Mouse (Mus musculus): ENCODE results near the gene Cadm1. TPM values are rescaled to one million over a fixed set of nuclear protein-coding genes. Genes with fewer than 3 reads are reported as not detected.

Gene Cadm1
- total RNA-seq (2021) = 100 to 1,000 TPM; 237 to 250 TPM
- long read RNA-seq, experiment 1, partial matches to known transcripts = 216 of 243 reads
- long read RNA-seq, experiment 1, other reads (novel, unspliced or antisense) = 27 of 243 reads
- long read RNA-seq, experiment 2, partial matches to known transcripts = 348 of 387 reads
- long read RNA-seq, experiment 2, other reads (novel, unspliced or antisense) = 39 of 387 reads

DNA sequence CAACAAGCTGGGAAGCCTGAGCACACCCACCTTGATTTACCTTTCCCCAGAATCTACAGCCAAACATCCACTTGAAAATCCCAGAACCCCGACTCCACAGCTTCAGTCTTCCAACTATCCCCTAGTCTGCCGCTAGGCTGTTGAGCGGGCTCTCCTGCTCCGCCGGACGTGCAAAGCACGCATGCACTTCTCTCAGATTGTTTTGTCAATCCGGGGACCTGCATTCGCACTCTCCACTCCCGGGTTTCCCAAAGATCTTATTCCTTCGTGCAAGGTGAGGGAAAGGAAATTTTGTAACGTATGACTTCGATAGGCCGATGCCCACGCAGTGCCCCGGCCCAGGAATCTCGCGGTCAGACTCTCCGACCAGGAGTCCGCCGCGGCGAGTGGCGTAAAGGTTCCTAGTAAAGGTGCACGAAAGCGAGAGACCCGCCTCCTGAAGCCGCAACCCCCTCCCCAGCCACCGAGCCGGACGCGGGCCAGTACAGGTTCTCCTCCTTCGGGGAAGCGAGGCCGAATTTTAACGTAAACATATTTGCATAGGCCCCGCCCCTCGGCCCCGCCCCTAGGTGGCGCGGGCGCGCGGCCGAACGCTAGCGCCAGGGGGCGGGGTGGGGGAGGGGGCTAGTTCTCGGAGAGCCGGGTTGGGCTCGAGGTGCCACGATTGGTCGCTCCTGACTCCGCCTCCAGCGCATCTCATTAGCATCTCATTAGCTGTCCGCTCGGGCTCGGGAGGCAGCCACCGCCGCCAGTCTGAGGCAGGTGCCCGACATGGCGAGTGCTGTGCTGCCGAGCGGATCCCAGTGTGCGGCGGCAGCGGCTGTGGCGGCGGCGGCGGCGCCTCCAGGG lies at the start of gene Cadm1:
Gene Cadm1, plus strand, starts transcription at position 572 of the 849 bp plus-strand sequence.
- peak; percentile 96 to 97 for DNase-seq (ENCODE audit: low spot score in 2 of 2)
- peak; percentile 69 for TF ChIP-seq CTCF (conservative IDR thresholded peaks at IDR 0.05)
- Histone ChIP-seq H3K4me3 (peak within 1 kb of the TSS; percentile 99), H3K27ac (peak within 1 kb of the TSS; percentile 98)

DNA sequence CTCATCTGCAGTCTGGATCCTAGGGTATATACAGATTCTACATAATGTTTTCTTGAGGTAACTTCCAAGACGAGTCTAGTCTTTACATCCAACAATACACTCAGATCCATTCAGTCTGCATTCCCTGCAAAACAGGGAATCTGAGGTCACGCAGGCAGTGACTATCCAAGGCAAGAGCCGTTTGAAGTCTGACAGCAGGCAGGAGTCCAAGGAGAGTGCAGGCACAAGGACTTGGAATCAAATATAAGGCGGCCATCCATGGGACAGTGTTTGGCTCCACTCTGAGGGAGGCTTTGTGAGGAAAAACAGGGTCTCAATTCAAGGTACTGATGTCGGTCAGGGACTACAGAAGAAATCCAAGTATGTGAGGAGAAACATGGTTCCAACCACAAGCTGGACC lies 45.5 kb upstream of the Cadm1 start:
- Histone ChIP-seq H3K4me3 (no peak overlapping the region), H3K27ac (no peak overlapping the region)
- TF ChIP-seq CTCF (conservative IDR thresholded peaks at IDR 0.05) = no peak
- DNase-seq (ENCODE audit: low spot score in 2 of 2) = no peak

DNA sequence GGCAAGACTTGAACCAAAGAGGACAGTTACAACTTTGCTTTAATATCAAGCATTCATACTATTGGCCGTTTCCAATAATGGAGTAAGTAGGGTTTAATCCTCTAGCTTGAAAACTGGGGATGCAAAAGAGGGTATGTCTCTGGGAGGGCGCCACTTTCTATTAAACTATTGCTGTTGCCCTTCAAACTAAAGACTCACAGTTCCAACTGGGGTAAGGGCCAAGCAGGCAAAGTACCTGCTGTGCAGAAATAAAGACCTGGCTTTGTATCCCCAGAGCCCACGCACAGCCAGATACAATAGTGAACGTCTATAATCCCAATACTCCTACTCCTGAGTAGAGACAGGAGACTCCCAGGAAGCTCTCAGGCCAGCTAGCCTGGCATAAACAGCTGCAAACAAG lies 44.8 kb upstream of the Cadm1 start:
- no peak for DNase-seq (ENCODE audit: low spot score in 2 of 2)
- no peak for TF ChIP-seq CTCF (conservative IDR thresholded peaks at IDR 0.05)
- Histone ChIP-seq H3K27ac (no peak overlapping the region), H3K4me3 (no peak overlapping the region)

DNA sequence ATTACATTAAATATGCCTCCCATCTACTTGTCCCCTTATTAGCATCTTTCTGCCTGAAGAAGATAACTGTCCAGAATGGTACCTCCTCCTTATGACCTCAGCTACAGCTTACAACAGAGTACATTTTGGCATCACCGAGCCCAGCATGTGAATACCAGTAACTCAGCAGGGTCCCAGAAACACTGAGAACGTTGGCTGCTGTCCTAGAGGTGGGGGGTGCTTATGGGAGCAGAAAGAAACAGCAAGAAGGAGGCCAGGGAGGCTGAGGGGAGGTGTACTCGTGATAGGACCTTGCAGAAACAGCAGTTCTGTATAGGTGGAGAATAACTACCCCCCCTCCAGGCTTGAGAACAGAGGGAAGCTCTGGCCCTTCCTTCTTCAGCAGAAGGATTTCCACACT lies 30.2 kb upstream of the Cadm1 start:
- Histone ChIP-seq H3K4me3 (no peak overlapping the region), H3K27ac (no peak overlapping the region)
- TF ChIP-seq CTCF (conservative IDR thresholded peaks at IDR 0.05) = no peak
- no peak for DNase-seq (ENCODE audit: low spot score in 2 of 2)

DNA sequence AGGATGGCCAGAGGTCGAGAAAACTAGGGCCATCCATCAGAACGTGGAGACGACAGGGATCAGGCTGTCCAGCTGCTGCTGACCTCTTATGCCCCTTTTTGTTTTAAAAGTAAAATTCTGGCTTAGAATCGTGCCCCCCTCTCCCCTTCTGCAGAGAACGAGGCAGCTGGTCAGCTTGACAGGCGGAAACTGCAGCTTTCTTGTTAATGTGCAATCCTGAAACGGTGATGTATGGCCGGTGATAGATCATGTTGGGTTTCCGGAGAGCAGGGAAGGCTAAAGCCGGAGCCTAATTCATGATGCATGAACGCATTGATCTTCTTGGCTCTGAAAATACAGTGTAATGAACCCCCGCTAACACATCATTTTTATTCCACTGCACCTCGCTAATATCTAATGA lies 24.0 kb upstream of the Cadm1 start:
- TF ChIP-seq CTCF (conservative IDR thresholded peaks at IDR 0.05) = no peak
- no peak for DNase-seq (ENCODE audit: low spot score in 2 of 2)
- no peak overlapping the region for H3K27ac ChIP-seq
- H3K4me3 ChIP-seq = no peak overlapping the region

DNA sequence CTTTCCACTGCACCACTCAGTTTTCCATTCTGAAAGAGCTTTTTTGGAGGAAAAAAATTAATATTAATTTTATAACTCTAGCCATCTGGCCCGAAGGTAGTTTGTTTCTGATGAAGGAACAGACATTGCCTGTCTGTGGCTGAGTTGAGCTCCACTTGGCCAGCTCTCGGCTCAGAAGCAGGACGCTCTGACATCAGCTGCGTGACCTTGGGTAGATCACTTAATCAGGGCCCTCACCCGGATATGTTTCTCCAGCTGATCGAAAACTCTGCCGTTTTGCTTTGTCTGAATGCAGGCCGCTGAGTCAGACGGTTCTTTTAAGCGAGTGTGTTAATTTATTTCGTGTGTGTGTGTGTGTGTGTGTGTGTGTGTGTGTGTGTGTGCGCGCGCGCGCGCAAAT lies 23.1 kb upstream of the Cadm1 start:
- Histone ChIP-seq H3K27ac (no peak overlapping the region), H3K4me3 (no peak overlapping the region)
- no peak for TF ChIP-seq CTCF (conservative IDR thresholded peaks at IDR 0.05)
- DNase-seq (ENCODE audit: low spot score in 2 of 2) = no peak

- H3K27ac ChIP-seq = no peak overlapping the region
- no peak for TF ChIP-seq CTCF (conservative IDR thresholded peaks at IDR 0.05)
- no peak overlapping the region for H3K4me3 ChIP-seq
- no peak for DNase-seq (ENCODE audit: low spot score in 2 of 2)
Observed at GRCm38 (mm10) chr9:47508109-47508508, 21.9 kb upstream of the Cadm1 start.

- H3K27ac ChIP-seq = no peak overlapping the region
- no peak for DNase-seq (ENCODE audit: low spot score in 2 of 2)
- TF ChIP-seq CTCF (conservative IDR thresholded peaks at IDR 0.05) = no peak
- H3K4me3 ChIP-seq = no peak overlapping the region
Observed at GRCm38 (mm10) chr9:47512521-47512920, 17.5 kb upstream of the Cadm1 start.

DNA sequence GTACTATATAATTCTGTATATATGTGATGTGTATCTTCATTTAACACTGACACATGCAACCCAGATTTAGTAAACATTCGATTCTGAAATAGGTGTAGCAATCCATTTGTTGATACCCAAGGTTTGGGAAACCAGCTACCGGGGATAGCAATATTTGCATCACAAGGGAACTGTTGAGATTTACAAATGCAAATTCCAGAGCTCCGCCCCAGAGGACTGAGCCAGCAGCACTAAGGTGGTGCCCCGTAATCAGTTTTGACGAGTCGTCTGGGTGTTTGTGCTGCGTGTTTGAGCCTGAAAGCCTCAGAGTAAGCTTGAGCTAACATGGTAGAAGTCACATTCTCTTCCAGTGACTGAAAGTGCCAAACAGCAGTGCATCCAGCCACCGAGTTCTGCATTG lies 15.7 kb upstream of the Cadm1 start:
- DNase-seq (ENCODE audit: low spot score in 2 of 2) = no peak
- no peak for TF ChIP-seq CTCF (conservative IDR thresholded peaks at IDR 0.05)
- Histone ChIP-seq H3K27ac (no peak overlapping the region), H3K4me3 (no peak overlapping the region)

DNA sequence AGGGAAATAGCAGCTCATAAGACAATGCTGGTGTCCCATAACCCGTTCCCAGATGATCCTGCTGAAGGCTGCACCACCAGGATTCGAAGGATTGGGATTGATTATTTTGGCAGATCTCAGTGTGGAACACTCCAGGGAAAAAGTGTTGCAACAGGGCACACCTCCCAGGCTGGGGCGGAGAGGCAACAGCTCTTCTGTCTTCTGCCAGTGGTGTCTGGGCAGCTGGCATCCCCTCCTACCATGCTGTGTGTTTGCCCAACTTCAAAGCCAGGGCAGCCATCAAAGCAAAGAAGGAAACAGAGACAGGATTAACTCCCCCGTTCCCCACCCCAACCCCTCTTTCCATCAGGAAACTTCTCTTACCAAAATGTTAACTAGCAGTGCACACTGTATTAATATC lies 13.7 kb upstream of the Cadm1 start:
- no peak overlapping the region for H3K4me3 ChIP-seq
- DNase-seq (ENCODE audit: low spot score in 2 of 2) = no peak
- no peak for TF ChIP-seq CTCF (conservative IDR thresholded peaks at IDR 0.05)
- no peak overlapping the region for H3K27ac ChIP-seq

GRCm38 (mm10) chr9:47527290-47527689 lies 2.7 kb upstream of the Cadm1 start:
- H3K27ac ChIP-seq = no peak overlapping the region
- H3K4me3 ChIP-seq = no peak overlapping the region
- TF ChIP-seq CTCF (conservative IDR thresholded peaks at IDR 0.05) = no peak
- peak in 1 of 2 experiments; percentile 47 for DNase-seq (ENCODE audit: low spot score in 2 of 2)

DNA sequence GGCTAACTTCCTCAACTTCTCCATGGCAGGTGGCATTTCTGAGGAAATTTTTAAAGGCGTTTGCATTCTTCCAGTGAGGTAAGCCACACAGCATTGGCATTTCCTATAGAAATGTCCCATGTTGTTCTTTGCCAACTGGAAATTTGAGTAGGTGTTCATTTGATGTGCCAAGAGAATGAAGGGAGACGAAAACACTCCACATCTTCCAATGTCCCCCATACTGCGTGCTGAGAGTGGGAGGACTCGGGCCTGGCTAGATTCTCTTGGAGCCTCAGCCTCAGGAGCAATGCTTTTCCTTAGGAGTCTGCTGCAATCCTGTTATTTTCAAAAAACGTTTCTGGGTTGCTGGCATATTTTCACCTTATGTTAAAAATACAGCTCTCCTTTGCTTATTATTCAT lies 2.2 kb upstream of the Cadm1 start:
- no peak overlapping the region for H3K4me3 ChIP-seq
- no peak for TF ChIP-seq CTCF (conservative IDR thresholded peaks at IDR 0.05)
- DNase-seq (ENCODE audit: low spot score in 2 of 2) = peak in 1 of 2 experiments; percentile 68
- H3K27ac ChIP-seq = no peak overlapping the region; the same call in 1 of the 2 replicates

GRCm38 (mm10) chr9:47529182-47529581 lies 791 bp upstream of the Cadm1 start:
- TF ChIP-seq CTCF (conservative IDR thresholded peaks at IDR 0.05) = no peak
- Histone ChIP-seq H3K27ac (peak overlapping the region; percentile 98; the same call in 1 of the 2 replicates), H3K4me3 (peak overlapping the region; percentile 99)
- no peak for DNase-seq (ENCODE audit: low spot score in 2 of 2)

DNA sequence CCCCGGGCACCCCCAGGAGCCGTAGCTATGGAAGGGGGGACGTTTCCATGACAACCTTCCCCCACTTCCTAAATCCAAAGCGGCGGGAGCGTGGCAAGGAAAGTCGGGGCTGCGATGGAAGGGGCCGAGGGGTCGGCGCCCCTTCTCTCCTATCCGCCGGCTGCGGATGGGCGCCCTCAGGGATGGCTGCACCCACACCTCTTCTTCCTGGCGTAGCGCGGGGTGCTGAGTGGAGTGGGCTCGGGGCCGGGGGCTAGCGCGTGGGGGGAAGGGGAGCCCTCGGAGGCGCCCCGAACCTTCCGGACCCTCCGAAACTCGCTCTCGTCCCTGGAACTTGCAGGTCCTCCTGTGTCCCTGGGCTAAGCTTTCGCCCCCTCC lies 560 bp downstream of the Cadm1 start:
- Histone ChIP-seq H3K4me3 (peak overlapping the region; percentile 99), H3K27ac (peak overlapping the region; percentile 98)
- no peak for DNase-seq (ENCODE audit: low spot score in 2 of 2)
- TF ChIP-seq CTCF (conservative IDR thresholded peaks at IDR 0.05) = no peak

Measured in layer of hippocampus, adult 2 months (tissue).